Comparison of ENCODE assay signal across 8 mouse cellular contexts in genomic region chr1:186833896-186834800, GRCm38 (mm10).
DNase-seq lines count a peak whose midpoint lies in the region; ATAC-seq and TF ChIP-seq lines count a peak whose summit lies in the region.

No protein-coding gene starts in this region.

- no peak for DNase-seq in layer of hippocampus, adult 2 months (ENCODE audit: low spot score in 2 of 2)
- no peak for DNase-seq in layer of hippocampus, adult 8-10 months (ENCODE audit: low spot score in 2 of 2)
- peak; percentile 71 for DNase-seq in limb, embryonic 10.5 days (ENCODE audit: low spot score)
- DNase-seq in urinary bladder, adult 2 months (ENCODE audit: low spot score) = no peak
- DNase-seq in thymus, postnatal 10 days (ENCODE audit: low spot score in 2 of 2) = no peak

- peak overlapping the region; percentile 1; the same call in 1 of the 2 replicates for H3K4me3 ChIP-seq in layer of hippocampus, adult 2 months
- H3K4me3 ChIP-seq in limb, embryonic 10.5 days = peak overlapping the region; percentile 55
- peak overlapping the region; percentile 31 for H3K4me3 ChIP-seq in neural tube, embryonic 12.5 days

- peak overlapping the region; percentile 81 for H3K4me2 ChIP-seq in neural tube, embryonic 12.5 days (replicated peaks)

- H3K9me3 ChIP-seq in limb, embryonic 10.5 days (replicated peaks) = no peaks in the 10 kb centered on the region
- H3K9me3 ChIP-seq in neural tube, embryonic 12.5 days = no peaks in the 10 kb centered on the region

- no peaks in the 10 kb centered on the region for H3K36me3 ChIP-seq in limb, embryonic 10.5 days
- no peaks in the 10 kb centered on the region for H3K36me3 ChIP-seq in neural tube, embryonic 12.5 days

- no peak for TF ChIP-seq CTCF in layer of hippocampus, adult 2 months (conservative IDR thresholded peaks at IDR 0.05)

- ATAC-seq in common myeloid progenitor, adult 5-6 weeks (replicated peaks; ENCODE audit: low read depth, poor library complexity, severe bottlenecking) = peak; percentile 56
- peak; percentile 62; the same call in 1 of the 2 replicates for ATAC-seq in frontal cortex, adult (ENCODE audit: low TSS enrichment)
- ATAC-seq in neural tube, embryonic 12.5 days (ENCODE audit: low FRiP score, low read depth) = peak; percentile 76

- WGBS in limb, embryonic 10.5 days = under 1% methylated on average over 43 of the region's 43 CpGs
- WGBS in neural tube, embryonic 12.5 days = under 1% methylated on average over 43 of the region's 43 CpGs

- H3K4me1 ChIP-seq in limb, embryonic 10.5 days = peaks cover 18% of the 10 kb centered on the region
- H3K4me1 ChIP-seq in neural tube, embryonic 12.5 days = peaks cover 14% of the 10 kb centered on the region

- peak overlapping the region; percentile 42 for H3K9ac ChIP-seq in neural tube, embryonic 12.5 days

- peaks cover 52% of the 10 kb centered on the region for H3K27me3 ChIP-seq in limb, embryonic 10.5 days (ENCODE audit: low read depth, poor library complexity, severe bottlenecking)
- H3K27me3 ChIP-seq in neural tube, embryonic 12.5 days (replicated peaks) = no peaks in the 10 kb centered on the region

- no peak overlapping the region for H3K27ac ChIP-seq in layer of hippocampus, adult 2 months
- peak overlapping the region; percentile 63 for H3K27ac ChIP-seq in limb, embryonic 10.5 days
- H3K27ac ChIP-seq in neural tube, embryonic 12.5 days = no peak overlapping the region

Comparison
In these comparisons a context has a peak if more than half of its experiments do, and no peak if none do; other contexts are left out.
1. H3K4me3 ChIP-seq: peak in every context shown above with its lines; median percentile 55 in limb, embryonic 10.5 days; 31 in neural tube, embryonic 12.5 days; 1 in layer of hippocampus, adult 2 months.